Mouse (Mus musculus) kidney, adult 2 months (tissue): ENCODE measurements around the gene B3gnt2. TPM values are rescaled to one million over a fixed set of nuclear protein-coding genes. Genes with fewer than 3 reads are reported as not detected.

ENCODE experiments used
- DNase-seq: peaks from one replicate; pipeline ENCODE4 v3.0.0; 2021
- H3K27ac ChIP-seq: fragments of 200-500 bp; 2 replicates; pipeline ENCODE4 v1.5.1; 2012; ENCODE audit warnings: low read depth, low read length, control low read depth, inconsistent platforms; ENCODE audit not compliant: insufficient read depth
- H3K27me3 ChIP-seq: fragments of 200-500 bp; replicated peaks from 2 replicates; pipeline ENCODE4 v1.6.1; 2012; ENCODE audit warnings: mild to moderate bottlenecking, moderate library complexity, low read length, inconsistent platforms; ENCODE audit not compliant: control insufficient read depth, insufficient read depth
- H3K36me3 ChIP-seq: fragments of 200-500 bp; 2 replicates; pipeline ENCODE4 v1.6.1; 2012; ENCODE audit warnings: mild to moderate bottlenecking, moderate library complexity, low read length, inconsistent platforms; ENCODE audit not compliant: control insufficient read depth, insufficient read depth
- H3K4me1 ChIP-seq: fragments of 200-500 bp; 2 replicates; pipeline ENCODE4 v1.6.1; 2011; ENCODE audit warnings: low read length; ENCODE audit not compliant: control insufficient read depth, insufficient read depth
- H3K4me3 ChIP-seq: fragments of 200-500 bp; 2 replicates; pipeline ENCODE4 v1.5.1; 2011; ENCODE audit warnings: mild to moderate bottlenecking, low read depth, low read length, control low read depth; ENCODE audit not compliant: insufficient read depth
- CTCF ChIP-seq: fragments of 200-500 bp; conservative IDR thresholded peaks from 2 replicates; pipeline ENCODE4 v1.5.1; 2011; ENCODE audit warnings: low read depth, mild to moderate bottlenecking, control low read depth, low read length, moderate library complexity, mixed read lengths; ENCODE audit not compliant: insufficient read depth, insufficient read length
- POLR2A ChIP-seq: fragments of 200-500 bp; IDR thresholded peaks from one replicate; pipeline ENCODE4 v1.6.1; 2011; ENCODE audit warnings: low read depth, low read length, control low read depth
- WGBS: fragments of 180-500 bp; shearing (Covaris S2); methylation state at CpG from one replicate; pipeline ENCODE4 v1.1.7; 2018; 5-methylcytosine and 5-hydroxymethylcytosine counted together
- polyA plus RNA-seq: library from polyadenylated mRNA; depleted of rRNA; stranded (reverse); fragments of >200 nt; gene quantifications from 2 replicates; pipeline ENCODE4 v1.2.3, GENCODE M21; 2012

Gene B3gnt2
- polyA plus RNA-seq, 1 experiment, result 21.0 TPM

GRCm38 (mm10) chr11:22774821-22775220, 85.9 kb downstream of the B3gnt2 start:
- TF ChIP-seq POLR2A (no peak), CTCF (no peak)
- H3K4me3 ChIP-seq, result no peak overlapping the region
- WGBS, result 61% methylated on average over 2 of the region's 2 CpGs
- H3K4me1 ChIP-seq, result peaks cover 4% of the 10 kb centered on the region; the same call in 1 of the 2 replicates
- no peaks in the 10 kb centered on the region for H3K36me3 ChIP-seq
- no peak overlapping the region for H3K27ac ChIP-seq
- peak; percentile 56 for DNase-seq
- H3K27me3 ChIP-seq, result no peaks in the 10 kb centered on the region

- DNase-seq, result peak; percentile 79
- Histone ChIP-seq H3K27ac (no peak overlapping the region), H3K4me1 (no peaks in the 10 kb centered on the region), H3K36me3 (no peaks in the 10 kb centered on the region), H3K4me3 (no peak overlapping the region), H3K27me3 (no peaks in the 10 kb centered on the region)
- WGBS, result 42% methylated on average over 2 of the region's 2 CpGs
- TF ChIP-seq POLR2A (no peak), CTCF (no peak)
Measured at GRCm38 (mm10) chr11:22766238-22766637, 94.5 kb downstream of the B3gnt2 start.

- no peak for TF ChIP-seq CTCF
- TF ChIP-seq POLR2A, result no peak
- Histone ChIP-seq H3K27me3 (no peaks in the 10 kb centered on the region), H3K27ac (no peak overlapping the region), H3K4me3 (no peak overlapping the region), H3K4me1 (no peaks in the 10 kb centered on the region), H3K36me3 (no peaks in the 10 kb centered on the region)
- 74% methylated on average over 4 of the region's 4 CpGs for WGBS
- no peak for DNase-seq
Measured at GRCm38 (mm10) chr11:22765425-22765824, 95.3 kb downstream of the B3gnt2 start.

DNA sequence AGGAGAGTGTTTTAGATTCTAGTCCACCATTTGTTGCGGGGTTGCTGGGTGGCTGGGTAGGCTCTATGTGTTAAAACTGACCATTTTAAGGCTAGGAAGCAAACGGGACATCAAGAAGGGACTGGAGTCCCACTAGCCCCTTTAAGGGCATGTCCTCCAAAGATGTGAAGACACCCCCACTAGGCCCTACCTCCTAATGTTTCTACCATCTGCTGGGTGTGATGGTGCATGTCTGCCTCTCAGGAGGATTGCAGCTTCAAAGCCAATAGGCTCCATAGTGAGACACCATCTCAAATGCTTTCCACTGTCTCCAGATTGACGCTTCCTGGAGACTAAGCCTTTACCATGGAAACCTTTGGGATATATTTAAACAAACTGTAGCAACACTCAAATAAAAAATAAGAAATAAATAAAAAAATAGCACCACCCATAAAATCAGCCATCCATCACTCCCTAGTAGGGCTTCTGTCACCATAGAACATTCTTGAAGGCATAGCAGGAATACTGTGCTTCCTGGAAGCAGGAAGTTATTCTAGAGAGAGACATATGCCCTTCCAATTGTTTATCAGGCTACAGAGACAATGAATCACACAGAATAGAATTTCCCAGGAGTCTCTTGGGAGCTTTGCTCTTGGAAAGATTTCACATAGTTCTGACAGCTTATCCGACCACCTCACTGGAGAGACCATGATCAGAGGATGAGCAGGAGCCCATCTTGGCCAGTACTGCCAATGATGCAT, 97.0 kb downstream of the B3gnt2 start:
- peak; percentile 55 for DNase-seq
- no peak overlapping the region for H3K4me3 ChIP-seq
- TF ChIP-seq CTCF (no peak), POLR2A (no peak)
- no peak overlapping the region for H3K27ac ChIP-seq
- H3K27me3 ChIP-seq, result no peaks in the 10 kb centered on the region
- WGBS, result 66% methylated on average over 4 of the region's 4 CpGs
- no peaks in the 10 kb centered on the region for H3K4me1 ChIP-seq
- H3K36me3 ChIP-seq, result no peaks in the 10 kb centered on the region

GRCm38 (mm10) chr11:22763055-22763454, 97.7 kb downstream of the B3gnt2 start:
- no peak overlapping the region for H3K27ac ChIP-seq
- H3K4me1 ChIP-seq, result no peaks in the 10 kb centered on the region
- no peak overlapping the region for H3K4me3 ChIP-seq
- TF ChIP-seq POLR2A (no peak), CTCF (no peak)
- H3K36me3 ChIP-seq, result no peaks in the 10 kb centered on the region
- no peaks in the 10 kb centered on the region for H3K27me3 ChIP-seq
- peak; percentile 17 for DNase-seq
- 63% methylated on average over 1 of the region's 1 CpGs for WGBS

GRCm38 (mm10) chr11:22762236-22762927, 98.4 kb downstream of the B3gnt2 start:
- no peak for TF ChIP-seq POLR2A
- 92% methylated on average over 18 of the region's 18 CpGs for WGBS
- no peak for DNase-seq
- Histone ChIP-seq H3K4me1 (no peaks in the 10 kb centered on the region), H3K4me3 (no peak overlapping the region), H3K27me3 (no peaks in the 10 kb centered on the region), H3K27ac (no peak overlapping the region), H3K36me3 (no peaks in the 10 kb centered on the region)

- WGBS, result 90% methylated on average over 4 of the region's 4 CpGs
- no peaks in the 10 kb centered on the region for H3K4me1 ChIP-seq
- H3K36me3 ChIP-seq, result no peaks in the 10 kb centered on the region
- no peak overlapping the region for H3K4me3 ChIP-seq
- H3K27me3 ChIP-seq, result no peaks in the 10 kb centered on the region
- DNase-seq, result no peak
- no peak overlapping the region for H3K27ac ChIP-seq
- TF ChIP-seq CTCF, result no peak
- no peak for TF ChIP-seq POLR2A
Measured at GRCm38 (mm10) chr11:22759783-22760182, 101.0 kb downstream of the B3gnt2 start.
